Mouse (Mus musculus): ENCODE measurements around the gene Uspl1. TPM values are rescaled to one million over a fixed set of nuclear protein-coding genes. Genes with fewer than 3 reads are reported as not detected.

Uspl1 gene
- polyA plus RNA-seq, 1 experiment from 2014 or later, result 41.1 TPM

GRCm38 (mm10) chr5:149183122-149183521, 1.0 kb upstream of the Uspl1 start:
- Histone ChIP-seq H3K4me2 (replicated peaks; ENCODE audit: low read depth, low read length) (peak overlapping the region; percentile 57; the same call in 1 of the 2 replicates), H3K27me3 (ENCODE audit: insufficient read depth, low read length) (no peaks in the 10 kb centered on the region), H3K36me3 (ENCODE audit: insufficient read depth, low read length) (no peaks in the 10 kb centered on the region), H3K9ac (replicated peaks; ENCODE audit: low read length) (no peak overlapping the region; the same call in 1 of the 2 replicates), H3K4me1 (ENCODE audit: insufficient read depth, low read length) (peaks cover 19% of the 10 kb centered on the region), H3K27ac (ENCODE audit: low read length) (no peak overlapping the region), H3K9me3 (ENCODE audit: low read length) (no peaks in the 10 kb centered on the region), H3K4me3 (ENCODE audit: low read length) (peak overlapping the region; percentile 78)
- no peak for ATAC-seq (ENCODE audit: low FRiP score, low TSS enrichment)
- WGBS, result 15% methylated on average over 1 of the region's 1 CpGs

DNA sequence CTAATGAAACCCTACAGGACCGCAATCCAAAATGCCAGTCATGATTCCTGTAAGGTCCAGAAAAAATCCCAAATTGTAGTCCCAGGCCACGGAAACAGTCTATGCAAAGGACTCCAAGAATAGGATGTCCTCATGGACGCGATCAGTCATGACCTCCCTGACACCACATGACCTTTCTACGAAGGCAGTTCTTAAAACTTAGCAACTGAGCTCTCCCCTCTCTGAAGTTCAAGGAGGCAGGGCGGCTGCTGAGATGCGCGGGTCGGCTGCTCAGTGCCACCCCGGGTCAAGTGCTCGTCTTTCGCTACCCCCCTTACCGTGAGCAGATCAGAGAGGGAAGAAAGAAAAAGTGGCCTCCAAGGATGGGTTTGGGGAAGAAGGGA, 438 bp upstream of the Uspl1 start:
- H3K27ac ChIP-seq (ENCODE audit: low read length), result peak overlapping the region; percentile 97
- no peaks in the 10 kb centered on the region for H3K27me3 ChIP-seq (ENCODE audit: insufficient read depth, low read length)
- peak overlapping the region; percentile 78 for H3K4me3 ChIP-seq (ENCODE audit: low read length)
- H3K4me1 ChIP-seq (ENCODE audit: insufficient read depth, low read length), result peaks cover 19% of the 10 kb centered on the region
- peak overlapping the region; percentile 90 for H3K9ac ChIP-seq (replicated peaks; ENCODE audit: low read length)
- peak; percentile 59 for ATAC-seq (ENCODE audit: low FRiP score, low TSS enrichment)
- WGBS, result 0% methylated on average over 13 of the region's 13 CpGs
- H3K36me3 ChIP-seq (ENCODE audit: insufficient read depth, low read length), result no peaks in the 10 kb centered on the region
- H3K9me3 ChIP-seq (ENCODE audit: low read length), result no peaks in the 10 kb centered on the region
- H3K4me2 ChIP-seq (replicated peaks; ENCODE audit: low read depth, low read length), result peak overlapping the region; percentile 57

DNA sequence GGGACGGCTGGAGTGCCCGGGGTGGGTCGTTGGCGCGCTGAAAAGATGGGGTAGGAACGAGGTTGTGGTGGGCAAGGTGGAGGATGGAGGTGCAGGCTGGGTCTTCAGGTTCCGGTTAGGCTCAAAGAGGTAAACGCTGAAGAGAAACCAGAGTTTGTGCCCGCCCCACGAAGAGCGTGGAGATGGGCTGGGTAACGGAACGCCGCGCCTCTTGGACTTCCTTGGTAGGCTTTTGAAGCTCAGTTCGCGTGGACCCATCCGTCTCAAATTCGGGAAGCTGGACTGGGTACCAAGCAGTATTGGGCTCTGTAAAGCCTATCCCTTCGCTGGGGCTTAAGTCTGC, 665 bp downstream of the Uspl1 start:
- WGBS, result under 1% methylated on average over 20 of the region's 20 CpGs

GRCm38 (mm10) chr5:149185806-149186205, 1.7 kb downstream of the Uspl1 start:
- Histone ChIP-seq H3K36me3 (ENCODE audit: insufficient read depth, low read length) (peaks cover 8% of the 10 kb centered on the region; the same call in 1 of the 2 replicates), H3K27me3 (ENCODE audit: insufficient read depth, low read length) (no peaks in the 10 kb centered on the region), H3K9me3 (ENCODE audit: low read length) (no peaks in the 10 kb centered on the region), H3K4me3 (ENCODE audit: low read length) (peak overlapping the region; percentile 66), H3K4me2 (replicated peaks; ENCODE audit: low read depth, low read length) (peak overlapping the region; percentile 67), H3K9ac (replicated peaks; ENCODE audit: low read length) (no peak overlapping the region; the same call in 1 of the 2 replicates), H3K27ac (ENCODE audit: low read length) (no peak overlapping the region), H3K4me1 (ENCODE audit: insufficient read depth, low read length) (peaks cover 15% of the 10 kb centered on the region)
- WGBS, result 54% methylated on average over 3 of the region's 3 CpGs
- no peak for ATAC-seq (ENCODE audit: low FRiP score, low TSS enrichment)

More for the DNA sequence above, 665 bp downstream of the Uspl1 start:
- H3K36me3 ChIP-seq (ENCODE audit: insufficient read depth, low read length), result 0 out of 2 replicates have a peak, but pooled peaks cover 5% of the 10 kb centered on the region
- no peaks in the 10 kb centered on the region for H3K27me3 ChIP-seq (ENCODE audit: insufficient read depth, low read length)
- peak overlapping the region; percentile 67 for H3K4me2 ChIP-seq (replicated peaks; ENCODE audit: low read depth, low read length)
- H3K27ac ChIP-seq (ENCODE audit: low read length), result peak overlapping the region; percentile 90
- H3K9me3 ChIP-seq (ENCODE audit: low read length), result no peaks in the 10 kb centered on the region
- peaks cover 16% of the 10 kb centered on the region for H3K4me1 ChIP-seq (ENCODE audit: insufficient read depth, low read length)
- H3K4me3 ChIP-seq (ENCODE audit: low read length), result peak overlapping the region; percentile 66
- H3K9ac ChIP-seq (replicated peaks; ENCODE audit: low read length), result peak overlapping the region; percentile 88
- ATAC-seq (ENCODE audit: low FRiP score, low TSS enrichment), result no peak

- Histone ChIP-seq H3K4me1 (ENCODE audit: insufficient read depth, low read length) (peaks cover 15% of the 10 kb centered on the region), H3K36me3 (ENCODE audit: insufficient read depth, low read length) (peaks cover 42% of the 10 kb centered on the region), H3K9ac (replicated peaks; ENCODE audit: low read length) (no peak overlapping the region), H3K4me3 (ENCODE audit: low read length) (no peak overlapping the region), H3K4me2 (replicated peaks; ENCODE audit: low read depth, low read length) (no peak overlapping the region), H3K27ac (ENCODE audit: low read length) (no peak overlapping the region), H3K9me3 (ENCODE audit: low read length) (no peaks in the 10 kb centered on the region), H3K27me3 (ENCODE audit: insufficient read depth, low read length) (no peaks in the 10 kb centered on the region)
- WGBS, result 87% methylated on average over 1 of the region's 1 CpGs
- ATAC-seq (ENCODE audit: low FRiP score, low TSS enrichment), result no peak
These were observed 6.0 kb downstream of the Uspl1 start for GRCm38 (mm10) chr5:149190160-149190559.

DNA sequence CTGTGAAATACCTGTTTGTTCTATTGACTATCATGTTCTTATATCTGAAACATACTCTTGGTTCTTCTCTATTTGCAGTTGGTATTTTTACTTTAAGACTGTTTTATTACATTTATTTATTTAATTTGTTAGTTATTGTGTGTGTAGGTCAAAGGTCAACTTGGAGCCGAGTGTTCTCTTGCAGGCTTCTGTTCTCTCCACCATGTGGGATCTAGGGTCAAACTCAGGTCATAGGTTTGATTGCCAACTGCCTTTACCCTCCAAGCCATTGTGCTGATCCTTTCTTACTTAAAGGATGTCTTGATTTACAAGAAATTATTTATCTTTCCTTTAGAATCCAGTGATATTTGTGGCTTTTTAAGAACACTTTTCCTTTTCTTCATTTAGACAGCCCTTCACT, 12.5 kb downstream of the Uspl1 start:
- no peak overlapping the region for H3K4me2 ChIP-seq (replicated peaks; ENCODE audit: low read depth, low read length)
- no peaks in the 10 kb centered on the region for H3K9me3 ChIP-seq (ENCODE audit: low read length)
- peaks cover 53% of the 10 kb centered on the region for H3K36me3 ChIP-seq (ENCODE audit: insufficient read depth, low read length)
- 3% methylated on average over 1 of the region's 1 CpGs for WGBS
- H3K27me3 ChIP-seq (ENCODE audit: insufficient read depth, low read length), result no peaks in the 10 kb centered on the region
- peaks cover 10% of the 10 kb centered on the region for H3K4me1 ChIP-seq (ENCODE audit: insufficient read depth, low read length)
- H3K4me3 ChIP-seq (ENCODE audit: low read length), result no peak overlapping the region
- H3K27ac ChIP-seq (ENCODE audit: low read length), result no peak overlapping the region
- H3K9ac ChIP-seq (replicated peaks; ENCODE audit: low read length), result no peak overlapping the region
- ATAC-seq (ENCODE audit: low FRiP score, low TSS enrichment), result no peak

GRCm38 (mm10) chr5:149198782-149199181, 14.6 kb downstream of the Uspl1 start:
- no peak overlapping the region for H3K27ac ChIP-seq (ENCODE audit: low read length)
- no peak overlapping the region for H3K4me3 ChIP-seq (ENCODE audit: low read length)
- H3K4me2 ChIP-seq (replicated peaks; ENCODE audit: low read depth, low read length), result no peak overlapping the region
- no peak for ATAC-seq (ENCODE audit: low FRiP score, low TSS enrichment)
- peaks cover 51% of the 10 kb centered on the region for H3K36me3 ChIP-seq (ENCODE audit: insufficient read depth, low read length)
- WGBS, result 80% methylated on average over 1 of the region's 1 CpGs
- H3K27me3 ChIP-seq (ENCODE audit: insufficient read depth, low read length), result no peaks in the 10 kb centered on the region
- no peak overlapping the region for H3K9ac ChIP-seq (replicated peaks; ENCODE audit: low read length)
- no peaks in the 10 kb centered on the region for H3K9me3 ChIP-seq (ENCODE audit: low read length)
- peaks cover 15% of the 10 kb centered on the region for H3K4me1 ChIP-seq (ENCODE audit: insufficient read depth, low read length)

- no peak overlapping the region for H3K27ac ChIP-seq (ENCODE audit: low read length)
- ATAC-seq (ENCODE audit: low FRiP score, low TSS enrichment), result no peak
- H3K27me3 ChIP-seq (ENCODE audit: insufficient read depth, low read length), result no peaks in the 10 kb centered on the region
- no peaks in the 10 kb centered on the region for H3K9me3 ChIP-seq (ENCODE audit: low read length)
- peaks cover 56% of the 10 kb centered on the region for H3K36me3 ChIP-seq (ENCODE audit: insufficient read depth, low read length)
- H3K4me3 ChIP-seq (ENCODE audit: low read length), result no peak overlapping the region
- no peak overlapping the region for H3K4me2 ChIP-seq (replicated peaks; ENCODE audit: low read depth, low read length)
- 52% methylated on average over 5 of the region's 5 CpGs for WGBS
- 0 out of 2 replicates have a peak, but pooled peaks cover 5% of the 10 kb centered on the region for H3K4me1 ChIP-seq (ENCODE audit: insufficient read depth, low read length)
- H3K9ac ChIP-seq (replicated peaks; ENCODE audit: low read length), result no peak overlapping the region
These were observed 18.8 kb downstream of the Uspl1 start for GRCm38 (mm10) chr5:149202941-149203340.

DNA sequence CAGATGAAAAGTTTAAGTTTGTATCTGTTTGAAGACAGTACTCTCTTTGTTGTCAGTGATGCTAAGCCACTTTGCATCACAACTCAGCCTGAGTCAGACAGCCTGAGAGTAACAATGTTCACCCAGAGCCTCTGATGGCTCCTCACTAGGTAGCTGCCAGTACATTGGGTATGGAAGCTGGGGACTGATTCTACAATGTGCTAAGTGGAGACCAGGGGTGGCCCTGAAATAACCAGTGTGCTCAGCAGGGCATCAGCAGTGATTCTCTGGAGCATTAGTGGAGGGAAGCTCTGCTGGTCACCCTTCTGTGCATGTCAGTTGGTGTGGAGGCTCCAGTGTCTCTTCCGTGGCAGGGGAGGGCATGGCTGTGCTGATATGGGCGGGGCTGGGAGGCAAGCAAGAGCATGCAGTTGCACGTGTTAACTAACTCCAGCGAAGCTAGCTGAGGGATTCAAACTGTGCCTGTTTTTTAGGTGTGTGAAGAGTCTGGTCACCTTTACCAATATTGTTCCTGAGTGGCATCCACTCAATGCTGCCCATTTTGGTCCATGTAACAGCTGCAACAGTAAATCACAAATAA, 19.7 kb downstream of the Uspl1 start:
- peaks cover 55% of the 10 kb centered on the region for H3K36me3 ChIP-seq (ENCODE audit: insufficient read depth, low read length)
- WGBS, result 72% methylated on average over 4 of the region's 4 CpGs

GRCm38 (mm10) chr5:149204822-149205221, 20.7 kb downstream of the Uspl1 start:
- 0 out of 2 replicates have a peak, but pooled peaks cover 5% of the 10 kb centered on the region for H3K4me1 ChIP-seq (ENCODE audit: insufficient read depth, low read length)
- 87% methylated on average over 7 of the region's 7 CpGs for WGBS
- no peak overlapping the region for H3K4me3 ChIP-seq (ENCODE audit: low read length)
- no peak overlapping the region for H3K27ac ChIP-seq (ENCODE audit: low read length)
- H3K9ac ChIP-seq (replicated peaks; ENCODE audit: low read length), result no peak overlapping the region
- no peaks in the 10 kb centered on the region for H3K9me3 ChIP-seq (ENCODE audit: low read length)
- no peak for ATAC-seq (ENCODE audit: low FRiP score, low TSS enrichment)
- peaks cover 53% of the 10 kb centered on the region for H3K36me3 ChIP-seq (ENCODE audit: insufficient read depth, low read length)
- no peak overlapping the region for H3K4me2 ChIP-seq (replicated peaks; ENCODE audit: low read depth, low read length)
- H3K27me3 ChIP-seq (ENCODE audit: insufficient read depth, low read length), result no peaks in the 10 kb centered on the region

More for the DNA sequence above, 19.7 kb downstream of the Uspl1 start:
- H3K4me1 ChIP-seq (ENCODE audit: insufficient read depth, low read length), result 0 out of 2 replicates have a peak, but pooled peaks cover 5% of the 10 kb centered on the region
- ATAC-seq (ENCODE audit: low FRiP score, low TSS enrichment), result 0 out of 2 replicates have a peak, but pooled peaks have one; percentile 23
- H3K4me3 ChIP-seq (ENCODE audit: low read length), result no peak overlapping the region
- H3K9me3 ChIP-seq (ENCODE audit: low read length), result no peaks in the 10 kb centered on the region
- H3K27ac ChIP-seq (ENCODE audit: low read length), result 0 out of 2 replicates have a peak overlapping the region, but pooled peaks have one; percentile 13
- no peaks in the 10 kb centered on the region for H3K27me3 ChIP-seq (ENCODE audit: insufficient read depth, low read length)
- H3K4me2 ChIP-seq (replicated peaks; ENCODE audit: low read depth, low read length), result no peak overlapping the region
- no peak overlapping the region for H3K9ac ChIP-seq (replicated peaks; ENCODE audit: low read length)
